Mouse (Mus musculus) intestine, postnatal 0 days (tissue): Measurements from ENCODE around the gene Myh7. TPM values are rescaled to one million over a fixed set of nuclear protein-coding genes. Genes with fewer than 3 reads are reported as not detected.
"Not testable (repeated sequence)": the region's sequence is repeated elsewhere in the genome, so short reads cannot be mapped to it uniquely, and the experiment has no call there.

Experiments used
- ATAC-seq: fragments of 200-750 bp; cut with Nextera tagmentation; 2 replicates; pipeline ENCODE4 v1.8.0; 2017; ENCODE audit warnings: mild to moderate bottlenecking, moderate TSS enrichment, moderate library complexity
- H3K27ac ChIP-seq: fragments of 300-500 bp; sonication (generic); 2 replicates; pipeline ENCODE4 v1.5.1; 2014; ENCODE audit warnings: mild to moderate bottlenecking, low read depth, low read length, moderate library complexity
- H3K27me3 ChIP-seq: fragments of 300-500 bp; sonication (generic); replicated peaks from 2 replicates; pipeline ENCODE4 v1.6.1; 2014; ENCODE audit warnings: low read length, mixed read lengths; ENCODE audit not compliant: control insufficient read depth, insufficient read depth
- H3K36me3 ChIP-seq: fragments of 300-500 bp; sonication (generic); 2 replicates; pipeline ENCODE4 v1.6.1; 2014; ENCODE audit warnings: mild to moderate bottlenecking, moderate library complexity; ENCODE audit not compliant: control insufficient read depth, insufficient read depth
- H3K4me1 ChIP-seq: fragments of 300-500 bp; sonication (generic); replicated peaks from 2 replicates; pipeline ENCODE4 v1.6.1; 2014; ENCODE audit warnings: antibody characterized with exemption, low read length, mixed read lengths; ENCODE audit not compliant: control insufficient read depth, insufficient read depth
- H3K4me2 ChIP-seq: fragments of 300-500 bp; sonication (generic); replicated peaks from 2 replicates; pipeline ENCODE4 v1.6.1; 2014; ENCODE audit warnings: low read depth, mild to moderate bottlenecking, moderate library complexity
- H3K4me3 ChIP-seq: fragments of 300-500 bp; sonication (generic); 2 replicates; pipeline ENCODE4 v1.5.1; 2014; ENCODE audit warnings: low read depth, low read length
- H3K9ac ChIP-seq: fragments of 300-500 bp; sonication (generic); 2 replicates; pipeline ENCODE4 v1.6.1; 2014; ENCODE audit warnings: mild to moderate bottlenecking, low read depth, low read length
- H3K9me3 ChIP-seq: fragments of 300-500 bp; sonication (generic); 2 replicates; pipeline ENCODE4 v1.6.1; 2016; ENCODE audit warnings: mixed run types; ENCODE audit not compliant: control insufficient read depth
- CTCF ChIP-seq: sonication (generic); IDR thresholded peaks from 2 replicates; pipeline ENCODE4 v1.5.1; 2016; ENCODE audit warnings: low read depth, mild to moderate bottlenecking, control low read depth, antibody characterized with exemption, moderate library complexity
- WGBS: fragments of 180-500 bp; shearing (Covaris S2); extraction: QIAGEN DNeasy Blood & Tissue Kit; methylation state at CpG from one replicate; pipeline ENCODE4 v1.1.7; 2014; 5-methylcytosine and 5-hydroxymethylcytosine counted together
- polyA plus RNA-seq: library from polyadenylated mRNA; unstranded; fragments of >200 nt; fragmentation: Nextera tagmentation; extraction: Ambion mirVana; gene quantifications from 2 replicates; pipeline ENCODE4 v1.2.1, GENCODE M21; 2015

Gene Myh7
- polyA plus RNA-seq, result 3.9 and 5.6 TPM in 2 replicates

GRCm38 (mm10) chr14:54994136-54994868, at the start of gene Myh7:
TSS of gene Myh7 (minus strand) at chr14:54994626.
- Histone ChIP-seq H3K27me3 (no peaks in the 10 kb centered on the region), H3K9ac (no peak within 1 kb of the TSS), H3K36me3 (no peaks in the 10 kb centered on the region), H3K27ac (no peak within 1 kb of the TSS), H3K4me2 (0 out of 2 replicates have a peak within 1 kb of the TSS, but pooled peaks have one; percentile 9), H3K4me1 (no peaks in the 10 kb centered on the region), H3K4me3 (no peak within 1 kb of the TSS), H3K9me3 (no peaks in the 10 kb centered on the region)
- no peak for ATAC-seq
- WGBS, result 63% methylated on average over 11 of the region's 11 CpGs
- no peak for TF ChIP-seq CTCF

GRCm38 (mm10) chr14:55043694-55044093, 49.3 kb upstream of the Myh7 start:
- H3K4me3 ChIP-seq, H3K4me2 ChIP-seq, H3K9ac ChIP-seq, H3K4me1 ChIP-seq, H3K27me3 ChIP-seq, ATAC-seq, H3K36me3 ChIP-seq, H3K27ac ChIP-seq, H3K9me3 ChIP-seq: not testable (repeated sequence)
- no CpG with 5 or more reads among the region's 2 CpGs for WGBS

- 63% methylated on average over 19 of the region's 19 CpGs for WGBS
- no peak overlapping the region for H3K4me3 ChIP-seq
- no peaks in the 10 kb centered on the region for H3K36me3 ChIP-seq
- no peak for ATAC-seq
- H3K9ac ChIP-seq, result no peak overlapping the region
- no peaks in the 10 kb centered on the region for H3K9me3 ChIP-seq
- no peak overlapping the region for H3K27ac ChIP-seq
- TF ChIP-seq CTCF, result no peak
- H3K27me3 ChIP-seq, result no peaks in the 10 kb centered on the region
- no peak overlapping the region for H3K4me2 ChIP-seq
- no peaks in the 10 kb centered on the region for H3K4me1 ChIP-seq
Measured at GRCm38 (mm10) chr14:55032695-55033225, 38.3 kb upstream of the Myh7 start.

- no peak for ATAC-seq
- WGBS, result 20% methylated on average over 11 of the region's 11 CpGs
- H3K9me3 ChIP-seq, result no peaks in the 10 kb centered on the region
- H3K4me1 ChIP-seq, result no peaks in the 10 kb centered on the region
- TF ChIP-seq CTCF, result peak; percentile 65
- H3K9ac ChIP-seq, result no peak overlapping the region
- no peak overlapping the region for H3K4me3 ChIP-seq
- H3K36me3 ChIP-seq, result peaks cover 14% of the 10 kb centered on the region
- no peak overlapping the region for H3K4me2 ChIP-seq
- no peak overlapping the region for H3K27ac ChIP-seq
- no peaks in the 10 kb centered on the region for H3K27me3 ChIP-seq
Measured at GRCm38 (mm10) chr14:55029034-55029698, 34.7 kb upstream of the Myh7 start.

- no peaks in the 10 kb centered on the region for H3K9me3 ChIP-seq
- no peak overlapping the region for H3K27ac ChIP-seq
- H3K9ac ChIP-seq, result no peak overlapping the region
- H3K36me3 ChIP-seq, result peaks cover 22% of the 10 kb centered on the region
- 51% methylated on average over 4 of the region's 5 CpGs for WGBS
- no peak for ATAC-seq
- no peak overlapping the region for H3K4me3 ChIP-seq
- H3K4me1 ChIP-seq, result no peaks in the 10 kb centered on the region
- H3K27me3 ChIP-seq, result no peaks in the 10 kb centered on the region
- no peak for TF ChIP-seq CTCF
- no peak overlapping the region for H3K4me2 ChIP-seq
Measured at GRCm38 (mm10) chr14:55028333-55028835, 34.0 kb upstream of the Myh7 start.

- Histone ChIP-seq H3K4me3 (no peak overlapping the region), H3K4me1 (no peaks in the 10 kb centered on the region), H3K27me3 (no peaks in the 10 kb centered on the region), H3K9me3 (no peaks in the 10 kb centered on the region), H3K4me2 (no peak overlapping the region), H3K27ac (no peak overlapping the region), H3K9ac (no peak overlapping the region), H3K36me3 (peaks cover 29% of the 10 kb centered on the region)
- peak; percentile 45 for TF ChIP-seq CTCF
- 43% methylated on average over 6 of the region's 6 CpGs for WGBS
- no peak for ATAC-seq
Measured at GRCm38 (mm10) chr14:55027653-55028052, 33.2 kb upstream of the Myh7 start.
